Mouse (Mus musculus): Measurements from ENCODE around the gene Slc48a1.

- no peak for TF ChIP-seq ZC3H11A (IDR thresholded peaks at IDR 0.05; ENCODE audit: low read depth, low read length)
- TF ChIP-seq TCF12 (IDR thresholded peaks at IDR 0.05; ENCODE audit: low read depth, low read length), result no peak
- TF ChIP-seq POLR2AphosphoS5 (IDR thresholded peaks at IDR 0.05; ENCODE audit: borderline replicate concordance, low read depth, low read length), result no peak
- TF ChIP-seq CTCF (IDR thresholded peaks at IDR 0.05 in 2 of 3, conservative IDR thresholded peaks at IDR 0.05 in 1 of 3; ENCODE audit: control insufficient read depth in 1 of 3, insufficient read depth in 1 of 3, low read depth in 2 of 3, low read length in 3 of 3, poor library complexity in 1 of 3, severe bottlenecking in 1 of 3), result no peak
- TF ChIP-seq HCFC1 (IDR thresholded peaks at IDR 0.05; ENCODE audit: low read depth, low read length), result no peak
- no peak for TF ChIP-seq ZNF384 (IDR thresholded peaks at IDR 0.05; ENCODE audit: low read depth, low read length)
- TF ChIP-seq MXI1 (IDR thresholded peaks at IDR 0.05; ENCODE audit: low read depth, low read length), result no peak
- no peak for TF ChIP-seq USF2 (IDR thresholded peaks at IDR 0.05; ENCODE audit: borderline replicate concordance in 1 of 2, insufficient read depth in 1 of 2, low read depth in 1 of 2, low read length in 2 of 2)
- TF ChIP-seq UBTF (IDR thresholded peaks at IDR 0.05; ENCODE audit: borderline replicate concordance, insufficient read depth, low read depth, low read length), result no peak
- TF ChIP-seq POLR2AphosphoS2 (IDR thresholded peaks at IDR 0.05; ENCODE audit: low read length), result no peak
- TF ChIP-seq USF1 (IDR thresholded peaks at IDR 0.05; ENCODE audit: low read depth, low read length), result no peak
Observed at GRCm38 (mm10) chr15:97819937-97820336, 41.6 kb downstream of the Slc48a1 start.

Measured in MEL (cell line).